Mouse (Mus musculus) kidney, adult 8-10 months (tissue): ENCODE data around the gene Prr36.
"Not testable (repeated sequence)": the region's sequence is repeated elsewhere in the genome, so short reads cannot be mapped to it uniquely, and the experiment has no call there.

Experiments used
- DNase-seq, 2 experiments: peaks; one replicate each; pipeline ENCODE4 v3.0.0; 2022

Gene Prr36

GRCm38 (mm10) chr8:4216791-4217621 lies at the start of gene Prr36:
TSS of gene Prr36 (minus strand) at chr8:4217459.
- no peak for DNase-seq

GRCm38 (mm10) chr8:4265160-4265914 lies 48.1 kb upstream of the Prr36 start:
- DNase-seq = no peak

GRCm38 (mm10) chr8:4263105-4263791 lies 46.0 kb upstream of the Prr36 start:
- DNase-seq = no peak

- no peak for DNase-seq
These were observed 42.5 kb upstream of the Prr36 start for GRCm38 (mm10) chr8:4259805-4260170.

DNA sequence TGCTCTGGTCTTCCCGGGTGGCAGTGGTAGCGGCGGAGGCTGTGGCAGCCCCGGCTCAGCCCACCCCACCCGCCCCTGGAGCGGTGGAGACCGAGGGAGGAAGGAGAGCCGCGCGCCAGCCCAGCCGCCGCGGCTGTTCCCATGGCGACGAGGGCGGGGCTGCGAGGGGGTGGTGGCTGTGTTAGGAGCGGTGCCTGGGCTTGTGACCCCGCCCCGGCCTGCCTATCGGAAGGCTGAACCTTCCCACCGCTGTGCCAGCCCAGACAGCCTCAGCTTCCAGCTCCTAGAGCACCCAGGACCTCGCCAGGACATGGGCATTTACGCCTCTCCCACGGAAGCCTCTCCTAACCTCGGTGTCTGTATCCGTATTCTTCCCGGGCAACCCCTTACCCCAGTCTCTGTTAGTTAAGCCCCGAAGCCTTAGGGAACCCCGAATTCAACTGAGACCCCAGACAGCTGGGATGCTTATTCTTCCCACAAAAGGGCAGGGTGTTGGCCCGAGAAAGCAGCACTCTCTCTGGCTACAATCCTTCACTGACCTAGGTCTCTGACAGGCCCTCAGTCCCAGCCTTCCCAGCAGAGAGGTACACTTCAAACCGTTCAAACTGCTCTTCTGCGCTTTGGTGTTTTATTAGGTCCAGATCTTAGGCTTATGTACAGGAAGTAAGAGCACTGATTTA lies 42.0 kb upstream of the Prr36 start, which contains the start of gene Ctxn1:
TSS of gene Ctxn1 (minus strand) at position 150 of the 680 bp plus-strand sequence.
- DNase-seq = peak; percentile 94 to 96

DNA sequence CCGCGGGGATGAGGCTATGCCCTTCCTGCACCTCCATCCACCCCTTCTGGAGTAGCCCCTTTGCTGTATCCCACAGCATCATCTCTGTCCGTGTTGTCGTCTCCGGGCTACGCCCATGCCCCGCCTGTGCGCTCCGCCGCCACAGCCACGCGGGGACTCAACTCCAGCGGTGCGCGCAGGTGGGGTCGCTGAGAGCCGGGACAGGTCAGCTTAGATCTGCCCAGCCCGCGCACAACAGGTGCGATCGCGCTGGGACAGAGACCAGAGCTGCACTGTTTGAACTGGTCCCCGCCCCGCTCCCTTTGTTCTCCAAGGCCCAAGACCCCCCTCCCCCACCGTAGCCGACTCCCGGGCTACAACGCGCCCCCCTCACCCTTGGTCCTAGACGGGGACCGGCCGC lies 41.4 kb upstream of the Prr36 start:
- no peak for DNase-seq

DNA sequence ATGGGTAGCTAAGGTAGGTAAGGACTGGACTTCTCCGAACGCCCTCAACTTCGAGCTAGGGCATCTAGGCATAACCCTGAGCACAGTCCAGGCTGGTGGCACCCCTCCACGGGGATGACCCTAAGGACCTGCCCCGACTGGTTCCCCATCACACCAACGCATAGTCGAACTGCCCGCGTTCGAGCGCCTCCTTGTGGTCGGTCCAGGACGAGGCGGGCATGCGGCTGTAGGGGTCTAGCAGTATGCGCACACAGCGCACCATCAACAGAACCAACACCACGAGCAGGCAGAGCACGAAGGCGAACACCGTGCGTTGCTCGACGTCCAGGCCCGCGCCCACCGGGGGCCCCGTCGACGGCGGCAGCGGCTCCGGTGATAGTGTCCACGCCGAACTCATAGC lies 41.0 kb upstream of the Prr36 start:
- peak in 1 of 2 experiments; percentile 63 for DNase-seq

DNA sequence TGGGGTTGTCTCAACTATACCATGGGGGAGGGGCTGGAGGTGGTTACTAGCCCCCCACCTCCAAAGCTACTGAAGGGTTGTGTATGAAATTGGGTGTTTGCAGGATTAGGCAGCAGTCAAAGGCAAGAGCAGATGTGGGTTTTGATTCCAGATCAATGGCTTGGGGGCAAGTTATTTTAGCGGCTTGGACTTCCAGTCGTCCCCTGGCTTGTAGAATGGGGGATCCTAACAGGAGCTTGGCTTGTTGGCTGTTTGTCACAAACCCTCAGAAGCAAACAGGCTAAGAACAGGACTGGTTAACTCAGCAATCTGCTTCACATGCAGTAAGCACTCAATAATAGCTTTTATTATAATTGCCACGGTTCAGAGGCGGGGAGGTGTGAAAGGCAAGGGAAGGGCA lies 40.1 kb upstream of the Prr36 start:
- no peak for DNase-seq

DNA sequence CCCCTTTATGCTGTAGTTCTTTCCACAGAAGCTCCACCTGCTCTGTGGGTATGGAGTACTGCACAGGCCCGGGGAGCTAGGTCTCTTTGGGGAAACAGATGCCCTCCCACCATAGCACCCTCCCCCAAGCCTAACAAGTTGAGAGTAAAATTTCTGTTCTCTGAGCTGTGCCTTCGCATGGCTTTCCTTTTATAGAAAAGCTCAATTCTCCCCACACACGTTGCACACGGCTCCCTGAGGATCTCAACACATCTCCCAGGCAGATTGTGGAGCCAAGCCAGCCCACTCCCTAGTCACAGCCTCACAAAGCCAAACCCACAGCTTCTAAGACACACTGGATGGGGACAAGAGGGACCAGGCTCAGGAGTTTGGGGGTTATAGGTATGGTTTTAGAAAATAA lies 39.7 kb upstream of the Prr36 start:
- no peak for DNase-seq

DNA sequence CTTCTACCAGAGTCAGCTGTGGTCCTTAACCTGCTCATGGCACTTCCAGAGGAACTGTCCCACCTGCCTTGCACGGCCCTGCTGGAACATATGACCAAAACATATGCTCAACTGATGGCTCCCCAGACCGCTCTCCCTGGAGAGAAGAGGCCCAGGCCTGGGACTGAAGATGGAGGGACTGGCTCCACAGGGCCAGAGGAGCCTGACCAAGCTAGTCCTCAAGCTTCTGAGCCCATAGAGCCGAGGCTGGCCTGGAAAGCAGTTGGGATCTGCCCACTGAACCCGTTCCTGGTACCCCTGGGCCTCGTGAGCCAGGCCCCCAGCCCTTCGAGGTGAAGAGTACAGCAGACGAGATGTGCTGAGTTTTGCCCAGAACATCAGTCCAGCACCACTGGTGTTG lies 38.2 kb upstream of the Prr36 start:
- DNase-seq = not testable (repeated sequence)

DNA sequence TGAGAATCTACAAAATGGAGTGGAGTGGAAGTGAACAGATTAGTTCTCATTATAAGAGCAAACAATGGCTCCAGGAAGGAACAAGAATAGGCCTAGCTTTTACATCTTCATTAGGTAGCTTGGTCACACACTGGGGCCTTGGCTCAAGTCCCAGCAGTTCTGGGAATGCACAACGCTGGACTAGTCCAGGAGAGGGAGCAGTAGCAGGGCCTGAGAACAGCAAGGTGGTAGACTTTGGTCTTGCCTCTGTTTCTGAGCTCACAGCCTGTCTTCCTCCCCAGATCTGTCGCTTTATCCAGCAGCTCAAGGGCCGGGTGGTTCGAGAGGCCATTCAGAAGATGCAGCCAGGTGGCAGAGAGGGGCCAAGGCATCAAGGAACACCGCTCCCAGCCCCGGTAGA lies 36.7 kb upstream of the Prr36 start:
- peak; percentile 82 to 86 for DNase-seq

DNA sequence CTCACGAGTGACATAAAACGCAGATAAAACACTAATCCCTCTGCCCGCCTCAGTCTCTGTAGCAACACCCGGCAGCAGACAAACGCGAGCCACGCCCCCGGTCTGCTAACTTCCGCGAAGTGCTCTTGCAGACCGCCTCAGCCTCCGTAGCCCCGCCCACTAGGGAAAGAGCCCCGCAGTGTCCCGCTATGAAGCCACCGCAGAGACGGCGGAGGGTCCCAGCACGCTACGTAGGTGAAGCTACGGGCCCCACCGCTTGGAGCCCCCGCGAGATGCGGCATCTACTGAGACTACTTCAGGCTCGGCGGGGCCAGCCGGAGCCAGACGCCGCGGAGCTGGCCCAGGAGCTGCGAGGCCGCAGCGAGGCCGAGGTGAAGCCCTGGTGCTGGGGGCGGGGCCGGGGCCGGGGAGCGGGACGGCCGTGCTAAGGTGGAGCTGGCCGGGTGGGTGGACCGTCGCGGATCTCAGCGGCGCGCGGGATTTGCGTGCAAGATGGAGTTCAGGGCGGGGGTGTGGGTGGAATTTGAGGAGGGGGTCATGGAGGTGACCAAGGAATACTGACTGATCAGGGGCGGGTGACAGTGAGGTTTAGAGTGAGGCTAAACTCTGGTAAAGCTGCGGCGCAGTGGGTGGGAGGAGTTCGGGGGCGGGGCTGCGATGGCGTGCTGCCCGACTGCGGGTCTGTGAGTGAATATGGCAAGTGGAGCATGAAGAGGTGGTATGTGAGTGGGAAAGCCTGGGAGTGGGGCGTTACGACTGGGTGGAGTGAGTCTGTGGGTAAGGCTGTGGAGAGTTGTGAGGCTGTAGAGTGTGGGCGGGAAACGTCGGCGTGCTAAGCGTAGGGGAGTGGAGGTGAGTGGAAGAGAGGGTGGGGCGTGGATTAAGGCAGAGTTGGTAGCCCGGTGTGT lies 35.9 kb upstream of the Prr36 start, which contains the start of gene Snapc2:
TSS of gene Snapc2 (plus strand) at position 147 of the 908 bp plus-strand sequence.
- peak; percentile 94 to 96 for DNase-seq

- DNase-seq = no peak
These were observed 35.0 kb upstream of the Prr36 start for GRCm38 (mm10) chr8:4252116-4252760.

GRCm38 (mm10) chr8:4250306-4250970 lies 33.2 kb upstream of the Prr36 start:
- DNase-seq = peak; percentile 72 to 84

- DNase-seq = no peak
These were observed 32.0 kb upstream of the Prr36 start for GRCm38 (mm10) chr8:4249213-4249612.

- no peak for DNase-seq
These were observed 30.8 kb upstream of the Prr36 start, which contains the start of gene Tgfbr3l for GRCm38 (mm10) chr8:4247951-4248540. TSS of gene Tgfbr3l (plus strand) at chr8:4248214.

- DNase-seq = no peak
These were observed 30.0 kb upstream of the Prr36 start for GRCm38 (mm10) chr8:4247241-4247640.

- DNase-seq = no peak
These were observed 28.5 kb upstream of the Prr36 start for GRCm38 (mm10) chr8:4245737-4246136.

GRCm38 (mm10) chr8:4245061-4245460 lies 27.8 kb upstream of the Prr36 start:
- no peak for DNase-seq
